Mouse (Mus musculus) thymus, postnatal 4 days (tissue): ENCODE measurements at regions not wholly inside any gene's neighbourhood (a gene's known extent, or its start where the extent isn't known, plus 50 kb on each side); places are given as distances from the start of the nearest gene placed in this dataset.

Experiments used
- DNase-seq: peaks from one replicate; pipeline ENCODE4 v3.0.0; 2021

GRCm38 (mm10) chr10:91734691-91735090, 553.6 kb upstream of the Tmpo start:
- DNase-seq, result no peak

DNA sequence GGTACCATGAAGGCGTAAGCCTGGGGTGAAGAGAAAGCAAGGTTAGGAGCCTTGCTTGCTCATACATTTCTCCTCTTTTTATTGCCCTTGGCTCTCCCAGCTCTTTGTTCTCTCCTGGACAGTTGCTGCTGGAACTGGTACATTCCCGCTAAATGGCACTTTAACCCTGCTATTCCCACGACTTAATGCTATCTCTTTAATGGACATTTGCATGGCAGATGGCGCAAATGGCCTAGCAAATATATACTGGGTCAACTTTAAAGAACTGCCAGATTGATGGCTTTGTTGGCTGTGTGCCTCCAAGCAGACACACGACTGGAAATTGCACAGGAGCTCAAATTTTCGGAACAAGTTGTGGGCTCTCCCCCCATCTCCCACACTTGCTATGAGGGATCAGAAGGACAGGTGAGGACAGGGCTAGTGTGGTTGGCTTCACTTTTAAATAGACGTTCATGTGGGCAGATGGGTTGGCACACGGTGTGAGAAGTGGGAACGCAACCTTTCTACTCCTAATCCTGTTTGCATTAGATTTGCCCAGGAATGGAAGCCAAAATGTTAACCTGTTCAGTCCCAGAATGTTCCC, 551.0 kb upstream of the Tmpo start:
- no peak for DNase-seq

DNA sequence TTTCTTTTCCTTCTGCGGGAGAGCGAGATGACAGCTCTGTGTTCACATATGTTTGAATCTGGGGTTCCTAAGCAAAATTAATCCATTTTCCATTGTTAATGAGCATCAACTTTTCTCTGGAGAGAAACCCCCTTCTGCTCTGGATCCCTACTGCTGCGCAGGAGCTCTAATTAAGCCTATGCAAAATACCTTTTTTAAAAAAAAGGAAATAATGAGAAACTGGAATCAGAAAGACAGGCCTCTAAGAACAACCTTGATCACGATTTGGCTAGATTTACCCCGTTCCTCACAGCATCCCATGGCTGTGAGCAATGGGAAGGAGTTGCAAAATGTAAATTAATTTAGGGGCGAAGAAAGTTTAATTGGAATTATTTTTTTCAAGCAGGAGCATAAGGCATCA, 548.9 kb upstream of the Tmpo start:
- DNase-seq, result no peak

- DNase-seq, result no peak
Observed at GRCm38 (mm10) chr10:91719561-91720371, 538.7 kb upstream of the Tmpo start.

GRCm38 (mm10) chr10:91716604-91717003, 535.5 kb upstream of the Tmpo start:
- no peak for DNase-seq

DNA sequence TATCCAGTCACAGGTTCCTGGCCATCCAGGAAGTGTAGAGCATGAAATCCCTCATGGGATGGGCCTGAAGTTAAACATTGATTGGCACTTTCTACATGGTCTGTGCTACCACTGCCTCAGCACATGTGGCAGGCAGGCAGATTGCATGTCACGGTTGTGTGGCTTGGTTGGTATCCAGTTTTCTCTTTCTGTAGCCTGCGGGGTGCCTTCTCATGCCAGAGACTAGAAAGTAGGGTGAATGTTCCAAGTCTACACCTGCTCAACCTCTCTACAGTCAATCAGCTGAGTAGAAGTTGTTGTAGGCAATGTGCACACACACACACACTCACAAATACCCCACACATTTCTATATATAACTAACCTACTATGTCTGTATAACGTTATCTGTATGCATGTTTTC, 533.5 kb upstream of the Tmpo start:
- no peak for DNase-seq

DNA sequence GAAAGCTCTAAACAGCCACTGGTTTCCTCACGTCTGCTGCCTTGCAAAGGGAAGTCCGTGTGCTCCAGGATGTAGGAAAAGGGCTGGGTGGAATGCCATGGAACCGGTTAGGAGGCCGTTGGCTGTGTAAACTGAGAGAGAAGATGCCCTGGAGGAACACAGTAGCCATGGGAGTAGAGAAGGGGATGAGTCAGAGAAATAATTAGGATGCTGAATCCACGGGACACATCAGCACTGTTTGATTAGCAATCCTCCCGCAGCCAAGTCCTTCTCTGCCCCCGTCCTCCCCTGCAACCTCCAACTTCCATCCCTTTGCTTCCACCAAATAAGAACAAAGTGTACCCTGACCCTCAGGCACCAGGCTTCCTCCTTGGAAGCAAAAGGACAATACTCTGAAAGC, 532.4 kb upstream of the Tmpo start:
- DNase-seq, result no peak

- DNase-seq, result no peak
Observed at GRCm38 (mm10) chr10:91706816-91707215, 525.7 kb upstream of the Tmpo start.

- DNase-seq, result no peak
Observed at GRCm38 (mm10) chr10:91704751-91705150, 523.6 kb upstream of the Tmpo start.

GRCm38 (mm10) chr10:91701822-91702221, 520.7 kb upstream of the Tmpo start:
- DNase-seq, result no peak

DNA sequence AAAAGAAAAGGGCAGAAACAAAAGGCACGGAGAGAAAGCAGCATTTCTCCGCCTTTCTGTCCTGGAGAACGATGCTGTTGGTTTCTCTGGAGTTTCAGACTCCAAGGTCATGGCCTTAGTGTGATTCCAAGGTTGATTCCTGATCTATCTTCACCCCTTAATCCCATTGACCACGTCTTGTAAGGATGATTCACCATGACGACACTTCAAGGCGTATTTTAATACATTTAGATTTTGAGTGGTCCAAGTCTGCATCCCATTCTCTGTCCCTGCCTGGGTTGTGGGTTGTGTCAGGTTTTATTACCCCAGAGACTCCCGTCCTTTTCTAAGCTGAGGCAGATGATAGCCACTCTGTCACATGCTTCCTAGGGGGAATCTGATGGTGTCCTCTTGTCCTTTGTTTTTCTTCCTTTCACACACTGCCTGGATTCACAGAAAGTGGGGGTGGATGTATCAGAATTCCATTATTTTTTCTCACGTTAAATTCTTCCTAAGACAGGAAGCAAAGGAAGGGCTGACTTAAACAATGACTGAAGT, 505.0 kb upstream of the Tmpo start:
- no peak for DNase-seq

DNA sequence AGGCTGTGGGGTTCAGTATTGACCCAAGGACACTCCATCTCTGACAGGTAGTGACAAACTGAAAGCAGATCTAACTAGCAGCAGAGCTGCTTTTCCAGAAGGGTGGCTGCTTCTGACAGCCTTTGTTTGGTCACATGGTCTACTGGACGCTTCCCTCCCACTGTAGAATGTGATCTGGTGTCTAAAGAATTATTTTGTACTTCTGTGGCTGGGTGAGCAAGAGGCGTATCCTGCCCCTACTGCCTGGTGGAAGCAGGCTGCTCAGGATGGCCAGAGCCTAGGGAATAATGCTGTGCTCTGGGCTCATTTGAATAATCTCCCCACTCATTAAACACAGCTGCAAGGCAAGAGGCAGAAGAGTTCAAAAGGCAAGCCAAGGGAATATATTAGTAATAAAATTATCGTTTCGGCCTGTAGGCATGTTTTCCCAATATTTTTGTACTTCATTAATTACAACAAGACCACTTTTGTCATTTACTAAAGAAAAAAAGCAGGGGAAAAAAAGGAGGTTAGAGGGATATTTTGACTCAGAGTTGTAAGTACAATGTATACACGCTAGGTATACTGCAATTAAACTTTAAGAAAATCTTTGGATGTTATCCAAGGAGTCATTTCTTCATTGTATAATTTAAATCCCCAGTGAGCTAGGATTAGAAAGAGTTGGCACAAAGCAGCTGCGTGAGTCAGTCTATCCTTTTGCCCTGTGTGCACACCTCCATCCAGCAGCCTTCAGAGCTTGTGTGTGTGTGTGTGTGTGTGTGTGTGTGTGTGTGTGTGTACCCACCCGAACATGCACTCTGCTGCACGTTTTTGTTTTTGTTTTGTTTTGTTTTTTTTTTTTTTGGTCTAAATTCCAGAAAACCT, 504.3 kb upstream of the Tmpo start:
- no peak for DNase-seq

- no peak for DNase-seq
Observed at GRCm38 (mm10) chr10:91679641-91680040, 498.5 kb upstream of the Tmpo start.

DNA sequence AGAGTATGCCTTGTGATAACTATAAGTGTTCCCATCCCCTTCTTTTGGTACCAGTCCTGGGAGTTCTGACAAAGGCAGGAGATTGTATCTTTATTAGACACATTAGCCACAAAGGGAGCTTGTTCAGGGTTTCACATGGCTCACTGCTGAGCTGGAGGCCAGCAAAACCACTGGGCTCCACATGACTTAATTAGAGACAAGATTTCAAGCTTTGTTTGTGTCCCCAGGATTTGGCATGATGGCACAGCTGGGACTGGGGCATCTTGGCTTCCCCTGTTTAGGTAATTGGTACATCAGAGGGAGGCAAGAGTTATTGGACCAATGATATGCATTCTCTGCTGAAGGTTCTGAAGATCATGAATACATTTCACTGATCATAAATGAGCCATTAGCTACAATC, 456.8 kb upstream of the Tmpo start:
- no peak for DNase-seq

DNA sequence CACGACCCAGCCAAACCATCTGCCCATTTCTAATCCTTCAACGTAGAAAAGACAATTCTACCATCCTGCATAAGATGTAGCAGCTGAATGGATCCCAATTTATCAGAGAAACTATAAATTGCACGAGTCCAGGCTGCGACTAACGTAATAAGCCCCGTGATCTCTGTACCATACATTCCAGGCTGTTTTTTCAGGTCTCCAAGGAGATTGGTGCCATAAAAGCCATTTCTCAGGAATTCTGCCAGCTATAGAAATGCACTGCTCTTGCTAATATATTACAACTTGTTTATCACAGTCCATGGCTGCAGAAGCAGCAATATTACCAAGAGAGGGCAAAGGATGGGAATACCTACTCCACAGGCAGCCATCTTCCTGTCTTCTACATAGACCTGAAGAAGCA, 447.6 kb upstream of the Tmpo start:
- DNase-seq, result no peak

DNA sequence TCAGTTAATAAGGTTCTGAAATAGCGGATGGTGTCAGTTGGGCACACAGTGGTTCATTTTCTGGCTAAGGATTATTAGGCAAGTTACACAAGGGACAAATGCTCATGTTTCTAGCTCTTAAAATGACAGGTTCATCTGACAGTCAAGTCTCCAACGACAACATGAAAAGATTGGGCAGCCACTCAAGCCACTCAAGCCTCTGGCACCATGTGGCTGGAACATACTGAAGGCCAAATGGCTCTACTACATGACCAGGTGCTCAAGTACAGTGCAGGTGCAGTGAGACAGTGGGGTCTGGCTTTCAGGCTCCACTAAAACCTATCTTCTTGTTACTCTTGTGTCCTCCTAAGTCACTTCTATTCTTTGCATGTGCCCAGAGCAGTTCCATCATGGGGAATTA, 441.2 kb upstream of the Tmpo start:
- DNase-seq, result no peak

- DNase-seq, result no peak
Observed at GRCm38 (mm10) chr10:91613794-91614479, 432.8 kb upstream of the Tmpo start.

DNA sequence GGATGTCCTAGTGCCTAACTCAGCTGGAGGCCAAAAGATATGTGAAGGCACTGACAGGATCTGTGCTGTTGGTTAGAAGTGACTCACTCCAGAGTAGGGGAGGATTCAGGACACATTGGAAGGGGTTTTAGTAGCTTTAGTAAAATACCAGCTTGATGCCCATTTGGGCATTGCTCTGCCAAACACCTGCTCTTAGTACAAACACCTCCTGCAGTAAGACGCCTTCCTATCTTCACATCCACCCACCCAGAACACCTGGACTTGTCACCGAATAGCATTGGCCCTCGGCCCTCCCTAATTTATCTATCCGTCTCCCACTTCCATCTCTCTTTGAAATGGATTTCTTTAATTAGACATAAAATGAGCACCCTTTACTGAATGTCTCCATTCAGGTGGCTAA, 430.9 kb upstream of the Tmpo start:
- DNase-seq, result no peak

DNA sequence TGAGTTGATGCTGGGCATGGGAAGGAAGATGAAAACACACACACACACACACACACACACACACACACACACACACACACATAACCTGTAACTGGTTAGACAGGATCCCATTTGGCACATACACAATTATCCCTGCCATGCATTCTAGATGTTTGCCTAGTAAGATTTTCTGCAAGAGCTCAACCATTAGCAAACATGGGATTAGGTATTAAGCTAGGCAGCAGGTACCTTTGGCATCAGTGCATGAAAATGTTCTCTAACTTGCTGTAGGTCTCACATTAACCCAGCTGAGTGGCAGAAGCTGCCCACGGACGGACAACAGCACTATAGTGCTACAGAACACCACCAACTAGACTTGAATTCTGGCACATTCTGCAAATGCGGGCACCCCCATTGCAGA, 413.8 kb upstream of the Tmpo start:
- no peak for DNase-seq

DNA sequence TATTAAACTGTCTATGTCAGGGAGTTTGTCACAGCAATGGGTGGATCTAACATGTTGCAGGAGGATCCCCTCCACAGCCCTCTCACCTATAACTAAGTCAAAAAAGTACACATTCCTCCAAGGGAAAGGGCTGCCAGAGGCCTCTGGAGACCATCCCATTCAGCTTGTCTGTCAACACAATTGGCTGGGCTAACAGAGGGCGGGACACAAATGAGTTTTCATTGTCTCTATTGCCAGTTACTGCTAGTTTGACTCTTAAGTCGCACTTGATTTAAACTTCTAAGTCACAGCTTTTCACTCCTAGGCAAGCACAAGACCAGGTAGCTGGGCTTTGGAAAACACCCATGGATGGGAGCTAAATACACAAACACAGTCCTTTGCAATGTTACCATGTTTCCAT, 412.3 kb upstream of the Tmpo start:
- DNase-seq, result no peak

DNA sequence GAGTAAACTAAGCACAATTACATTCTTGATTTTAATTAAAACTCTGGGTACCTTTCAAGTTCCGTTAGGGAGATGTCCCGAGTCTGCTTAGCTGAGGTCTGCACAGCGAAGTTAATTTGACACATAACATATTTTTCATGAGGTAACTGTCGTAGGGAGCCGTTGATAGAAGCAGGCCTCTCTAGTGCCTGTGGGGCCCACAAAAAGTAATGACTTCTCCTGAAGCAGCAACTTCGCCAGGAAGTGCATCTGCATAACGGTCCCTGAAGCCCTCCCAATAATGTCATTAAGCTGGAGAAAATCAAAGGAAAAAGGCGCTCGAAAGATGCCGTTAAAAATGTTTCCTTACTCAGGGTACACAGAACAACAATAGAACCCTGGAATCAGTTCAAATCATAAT, 410.7 kb upstream of the Tmpo start:
- no peak for DNase-seq

- DNase-seq, result no peak
Observed at GRCm38 (mm10) chr10:91591398-91591811, 410.3 kb upstream of the Tmpo start.

- no peak for DNase-seq
Observed at GRCm38 (mm10) chr10:91583204-91583603, 402.1 kb upstream of the Tmpo start.
